Mouse (Mus musculus) heart, embryonic 13.5 days (tissue): ENCODE data around the gene Scn8a. TPM values are rescaled to one million over a fixed set of nuclear protein-coding genes. Genes with fewer than 3 reads are reported as not detected.

Source experiments
- ATAC-seq: fragments of 200-750 bp; cut with Nextera tagmentation; 2 replicates; pipeline ENCODE4 v1.8.0; 2017; ENCODE audit warnings: moderate TSS enrichment; ENCODE audit not compliant: insufficient number of reproducible peaks, low FRiP score, low TSS enrichment; ENCODE audit errors: extremely low read depth
- H3K27ac ChIP-seq: fragments of 300-500 bp; sonication (generic); replicated peaks from 2 replicates; pipeline ENCODE4 v1.5.1; 2015; ENCODE audit warnings: moderate library complexity, mild to moderate bottlenecking, inconsistent platforms
- H3K27me3 ChIP-seq: fragments of 300-500 bp; sonication (generic); replicated peaks from 2 replicates; pipeline ENCODE4 v1.6.1; 2015; ENCODE audit warnings: mild to moderate bottlenecking, inconsistent platforms
- H3K36me3 ChIP-seq: fragments of 300-500 bp; sonication (generic); 2 replicates; pipeline ENCODE4 v1.6.1; 2015; ENCODE audit warnings: mild to moderate bottlenecking, inconsistent platforms
- H3K4me1 ChIP-seq: fragments of 300-500 bp; sonication (generic); 2 replicates; pipeline ENCODE4 v1.6.1; 2015; ENCODE audit warnings: inconsistent platforms
- H3K4me2 ChIP-seq: fragments of 300-500 bp; sonication (generic); 2 replicates; pipeline ENCODE4 v1.6.1; 2015; ENCODE audit warnings: inconsistent platforms, mild to moderate bottlenecking, moderate library complexity
- H3K4me3 ChIP-seq: fragments of 300-500 bp; sonication (generic); 2 replicates; pipeline ENCODE4 v1.5.1; 2015; ENCODE audit warnings: moderate library complexity, mild to moderate bottlenecking, inconsistent platforms
- H3K9ac ChIP-seq: fragments of 300-500 bp; sonication (generic); 2 replicates; pipeline ENCODE4 v1.6.1; 2015; ENCODE audit warnings: inconsistent platforms, mild to moderate bottlenecking, moderate library complexity
- H3K9me3 ChIP-seq: fragments of 300-500 bp; sonication (generic); 2 replicates; pipeline ENCODE4 v1.6.1; 2016; ENCODE audit warnings: inconsistent platforms
- WGBS: fragments of 180-500 bp; shearing (Covaris S2); methylation state at CpG from one replicate; pipeline ENCODE4 v1.1.7; 2015; ENCODE audit warnings: mixed read lengths; 5-methylcytosine and 5-hydroxymethylcytosine counted together
- polyA plus RNA-seq: library from polyadenylated mRNA; unstranded; fragments of >200 nt; fragmentation: Nextera tagmentation; extraction: Ambion mirVana; gene quantifications from 2 replicates; pipeline ENCODE4 v1.2.1, GENCODE M21; 2015

Scn8a gene
- polyA plus RNA-seq, 1 experiment from 2014 or later: 0.88 TPM

DNA sequence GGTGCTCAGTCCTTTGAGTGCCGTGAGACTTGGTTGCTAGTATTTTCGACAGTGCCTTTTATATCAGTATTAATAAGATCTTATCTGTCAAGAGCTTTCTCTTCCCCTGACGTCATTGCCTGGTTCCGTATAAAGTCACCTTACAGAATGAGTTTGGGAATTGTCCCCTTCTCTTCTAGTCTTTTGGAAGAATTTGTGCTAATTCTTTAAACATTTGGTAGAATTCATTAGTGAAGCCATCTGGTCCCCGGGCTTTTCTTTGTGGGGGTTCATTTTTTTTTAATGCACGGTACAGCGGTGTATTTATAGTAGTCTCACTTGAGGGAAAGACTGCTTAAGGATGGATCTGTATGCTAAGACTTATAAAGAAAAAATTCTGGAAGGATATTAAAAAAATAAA, 84.3 kb downstream of the Scn8a start:
- no peaks in the 10 kb centered on the region for H3K36me3 ChIP-seq
- no peaks in the 10 kb centered on the region for H3K4me1 ChIP-seq
- 0 out of 2 replicates have a peak, but pooled peaks cover 6% of the 10 kb centered on the region for H3K27me3 ChIP-seq
- no peak overlapping the region for H3K4me2 ChIP-seq
- WGBS: 73% methylated on average over 7 of the region's 7 CpGs
- no peak for ATAC-seq
- no peak overlapping the region for H3K4me3 ChIP-seq
- H3K9ac ChIP-seq: no peak overlapping the region
- H3K9me3 ChIP-seq: no peaks in the 10 kb centered on the region
- H3K27ac ChIP-seq: no peak overlapping the region

DNA sequence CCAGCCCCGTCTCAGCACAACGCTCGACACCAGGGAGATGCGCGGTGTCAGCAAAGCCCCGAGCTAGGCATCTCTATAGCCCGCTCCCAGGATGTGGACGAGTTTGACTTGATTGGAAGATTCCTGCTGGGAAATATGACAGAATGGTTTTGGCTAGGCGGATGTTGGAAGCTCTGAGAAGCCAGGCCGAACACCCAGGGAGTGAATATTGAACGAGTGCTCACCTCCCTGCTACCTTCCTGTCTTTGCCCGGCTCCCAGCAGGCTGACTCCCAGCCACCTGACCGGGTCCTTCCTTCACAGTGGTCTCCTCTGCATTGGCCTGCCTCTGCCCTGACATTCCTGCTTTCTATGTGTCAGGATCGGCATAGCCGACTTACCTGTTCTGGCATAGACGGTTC, 85.1 kb downstream of the Scn8a start:
- H3K9ac ChIP-seq: no peak overlapping the region
- H3K36me3 ChIP-seq: no peaks in the 10 kb centered on the region
- no peak overlapping the region for H3K27ac ChIP-seq
- no peak for ATAC-seq
- no peaks in the 10 kb centered on the region for H3K4me1 ChIP-seq
- no peak overlapping the region for H3K4me2 ChIP-seq
- WGBS: 77% methylated on average over 16 of the region's 16 CpGs
- H3K27me3 ChIP-seq: peaks cover 6% of the 10 kb centered on the region; the same call in 1 of the 2 replicates
- H3K4me3 ChIP-seq: no peak overlapping the region
- no peaks in the 10 kb centered on the region for H3K9me3 ChIP-seq

DNA sequence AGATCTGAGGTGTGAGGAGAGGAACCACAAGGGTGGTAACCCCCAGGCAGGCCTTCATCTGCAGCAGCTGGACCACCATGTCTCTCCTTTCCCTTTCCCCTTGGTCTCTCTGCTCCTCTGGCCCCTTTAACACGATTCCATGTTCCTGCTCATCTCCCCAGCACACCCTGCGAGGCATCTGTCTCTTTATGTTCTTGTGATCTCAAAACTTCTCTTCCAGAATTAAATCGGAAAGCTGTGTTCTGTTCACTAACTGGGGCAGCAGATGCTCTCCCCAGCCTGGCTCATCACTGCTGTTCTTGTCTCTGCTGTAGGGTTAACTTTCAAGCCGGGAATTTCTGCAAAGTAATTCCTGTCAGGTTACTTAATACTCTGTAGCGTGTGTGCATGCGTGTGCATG, 91.3 kb downstream of the Scn8a start:
- Histone ChIP-seq H3K27me3 (peaks cover 15% of the 10 kb centered on the region), H3K9me3 (no peaks in the 10 kb centered on the region), H3K4me1 (no peaks in the 10 kb centered on the region), H3K9ac (no peak overlapping the region), H3K4me3 (no peak overlapping the region), H3K36me3 (no peaks in the 10 kb centered on the region), H3K27ac (no peak overlapping the region), H3K4me2 (no peak overlapping the region)
- 75% methylated on average over 6 of the region's 6 CpGs for WGBS
- ATAC-seq: no peak

GRCm38 (mm10) chr15:100961561-100961960, 91.9 kb downstream of the Scn8a start:
- no peak overlapping the region for H3K4me2 ChIP-seq
- H3K27ac ChIP-seq: no peak overlapping the region
- 64% methylated on average over 4 of the region's 4 CpGs for WGBS
- no peak overlapping the region for H3K4me3 ChIP-seq
- H3K9ac ChIP-seq: no peak overlapping the region
- H3K4me1 ChIP-seq: no peaks in the 10 kb centered on the region
- no peaks in the 10 kb centered on the region for H3K36me3 ChIP-seq
- no peaks in the 10 kb centered on the region for H3K9me3 ChIP-seq
- H3K27me3 ChIP-seq: peaks cover 17% of the 10 kb centered on the region
- no peak for ATAC-seq

- ATAC-seq: no peak
- Histone ChIP-seq H3K4me2 (no peak overlapping the region), H3K27me3 (peaks cover 25% of the 10 kb centered on the region), H3K4me3 (no peak overlapping the region), H3K4me1 (0 out of 2 replicates have a peak, but pooled peaks cover 6% of the 10 kb centered on the region), H3K9me3 (no peaks in the 10 kb centered on the region), H3K27ac (no peak overlapping the region), H3K36me3 (no peaks in the 10 kb centered on the region), H3K9ac (no peak overlapping the region)
- 75% methylated on average over 11 of the region's 11 CpGs for WGBS
Observed at GRCm38 (mm10) chr15:100971443-100971842, 101.8 kb downstream of the Scn8a start.

DNA sequence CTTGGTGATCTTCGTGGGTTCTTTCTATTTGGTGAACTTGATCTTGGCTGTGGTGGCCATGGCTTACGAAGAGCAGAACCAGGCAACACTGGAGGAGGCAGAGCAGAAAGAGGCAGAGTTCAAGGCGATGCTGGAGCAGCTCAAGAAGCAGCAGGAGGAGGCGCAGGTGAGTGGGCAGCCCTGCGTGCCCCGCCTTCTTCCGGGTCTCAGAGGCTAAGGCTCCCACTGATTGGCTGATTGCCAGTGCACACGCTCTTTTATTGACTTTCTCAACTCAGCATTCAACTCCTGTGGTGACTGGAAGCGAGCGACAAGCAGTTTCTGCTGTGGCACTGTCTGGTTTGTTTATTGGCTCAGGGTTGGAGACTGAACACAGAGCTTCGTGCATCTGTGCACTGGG, 103.1 kb downstream of the Scn8a start:
- 0 out of 2 replicates have a peak, but pooled peaks cover 6% of the 10 kb centered on the region for H3K4me1 ChIP-seq
- H3K27me3 ChIP-seq: peaks cover 15% of the 10 kb centered on the region
- no peaks in the 10 kb centered on the region for H3K36me3 ChIP-seq
- WGBS: 34% methylated on average over 11 of the region's 11 CpGs
- no peak overlapping the region for H3K27ac ChIP-seq
- H3K9me3 ChIP-seq: no peaks in the 10 kb centered on the region
- no peak overlapping the region for H3K4me2 ChIP-seq
- no peak overlapping the region for H3K4me3 ChIP-seq
- ATAC-seq: no peak
- no peak overlapping the region for H3K9ac ChIP-seq

DNA sequence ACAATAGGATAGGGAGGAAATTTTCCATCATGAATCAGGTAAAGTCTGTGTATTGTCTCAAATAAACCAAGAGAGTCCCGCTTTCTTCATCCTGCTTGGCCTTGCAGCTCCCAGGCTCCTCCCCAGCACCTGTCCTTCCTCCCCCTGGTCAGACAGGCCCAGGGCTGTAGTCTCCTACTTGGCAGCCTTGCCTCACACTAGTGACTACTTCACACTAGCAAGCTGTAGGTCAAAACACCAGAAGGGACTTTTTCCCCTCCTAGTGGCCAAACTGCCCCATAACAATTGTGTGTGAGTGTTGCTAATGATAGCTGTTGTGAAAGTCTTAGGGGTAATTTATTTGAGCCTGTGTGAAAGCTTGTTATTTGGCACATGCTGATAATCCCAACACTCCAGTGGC, 105.0 kb downstream of the Scn8a start:
- no peaks in the 10 kb centered on the region for H3K4me1 ChIP-seq
- no peak for ATAC-seq
- no peak overlapping the region for H3K4me3 ChIP-seq
- no peaks in the 10 kb centered on the region for H3K9me3 ChIP-seq
- no peak overlapping the region for H3K27ac ChIP-seq
- WGBS: 55% methylated on average over 1 of the region's 1 CpGs
- H3K4me2 ChIP-seq: no peak overlapping the region
- no peaks in the 10 kb centered on the region for H3K36me3 ChIP-seq
- peaks cover 12% of the 10 kb centered on the region; the same call in 1 of the 2 replicates for H3K27me3 ChIP-seq
- H3K9ac ChIP-seq: no peak overlapping the region

- Histone ChIP-seq H3K36me3 (no peaks in the 10 kb centered on the region), H3K4me1 (peaks cover 5% of the 10 kb centered on the region), H3K27me3 (peaks cover 50% of the 10 kb centered on the region), H3K9me3 (no peaks in the 10 kb centered on the region), H3K9ac (peak overlapping the region; percentile 82), H3K4me2 (peak overlapping the region; percentile 84), H3K27ac (no peak overlapping the region), H3K4me3 (peak overlapping the region; percentile 58)
- no peak for ATAC-seq
- WGBS: under 1% methylated on average over 46 of the region's 46 CpGs
Observed at GRCm38 (mm10) chr15:100983427-100984153, 113.9 kb downstream of the Scn8a start.

GRCm38 (mm10) chr15:100984154-100984893, 114.7 kb downstream of the Scn8a start:
- H3K9ac ChIP-seq: peak overlapping the region; percentile 82
- no peak overlapping the region for H3K27ac ChIP-seq
- no peak for ATAC-seq

DNA sequence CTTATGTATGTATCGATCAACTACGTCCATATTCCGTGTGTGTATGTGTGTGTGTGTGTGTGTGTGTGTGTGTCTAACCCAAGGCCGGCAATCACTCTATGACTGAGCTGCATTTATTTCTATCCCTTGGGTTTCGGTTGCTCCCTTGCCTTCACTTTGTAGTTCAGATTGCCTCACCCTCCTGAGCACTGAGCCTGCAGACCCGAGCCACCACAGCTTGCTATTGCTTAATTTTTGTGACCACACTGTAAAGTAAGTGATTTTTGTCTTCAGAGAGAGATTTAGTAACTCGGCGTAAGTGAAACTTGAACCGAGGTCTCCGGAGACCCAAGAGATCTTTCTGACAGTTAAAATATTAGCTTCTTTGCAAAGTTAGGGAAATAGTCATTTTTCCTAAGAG, 116.8 kb downstream of the Scn8a start:
- H3K4me1 ChIP-seq: peaks cover 5% of the 10 kb centered on the region
- no peaks in the 10 kb centered on the region for H3K36me3 ChIP-seq
- no peak overlapping the region for H3K4me2 ChIP-seq
- no peak overlapping the region for H3K4me3 ChIP-seq
- WGBS: 82% methylated on average over 10 of the region's 10 CpGs
- H3K9me3 ChIP-seq: no peaks in the 10 kb centered on the region
- no peak for ATAC-seq
- no peak overlapping the region for H3K9ac ChIP-seq
- H3K27ac ChIP-seq: no peak overlapping the region
- peaks cover 45% of the 10 kb centered on the region for H3K27me3 ChIP-seq

More at GRCm38 (mm10) chr15:100984154-100984893, 114.7 kb downstream of the Scn8a start:
- Histone ChIP-seq H3K9me3 (no peaks in the 10 kb centered on the region), H3K4me3 (peak overlapping the region; percentile 58), H3K27me3 (peaks cover 50% of the 10 kb centered on the region), H3K36me3 (no peaks in the 10 kb centered on the region), H3K4me1 (peaks cover 5% of the 10 kb centered on the region), H3K4me2 (peak overlapping the region; percentile 84)
- 16% methylated on average over 12 of the region's 12 CpGs for WGBS

DNA sequence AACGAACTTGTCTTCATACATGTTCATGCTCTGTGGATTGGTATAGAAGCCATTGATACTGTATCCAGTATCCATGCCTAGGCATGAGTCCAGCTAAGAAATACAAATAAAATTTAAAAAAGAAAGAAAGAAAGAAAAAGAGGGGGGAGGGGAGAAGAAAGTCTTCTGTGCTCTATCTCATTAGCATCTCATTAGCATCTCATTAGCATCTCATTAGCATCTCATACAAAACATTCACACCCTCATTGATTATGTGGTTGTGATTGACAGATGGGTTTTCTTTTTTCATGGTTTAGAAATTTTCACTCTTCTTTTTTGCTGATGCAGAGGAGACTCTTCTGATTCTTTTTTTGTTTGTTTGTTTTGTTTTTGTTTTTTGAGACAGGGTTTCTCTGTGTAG, 117.4 kb downstream of the Scn8a start:
- H3K36me3 ChIP-seq: no peaks in the 10 kb centered on the region
- no peak for ATAC-seq
- H3K9ac ChIP-seq: no peak overlapping the region
- H3K4me3 ChIP-seq: no peak overlapping the region
- H3K4me2 ChIP-seq: no peak overlapping the region
- no peak overlapping the region for H3K27ac ChIP-seq
- peaks cover 42% of the 10 kb centered on the region for H3K27me3 ChIP-seq
- H3K9me3 ChIP-seq: no peaks in the 10 kb centered on the region
- 82% methylated on average over 1 of the region's 1 CpGs for WGBS
- H3K4me1 ChIP-seq: peaks cover 5% of the 10 kb centered on the region
